ENCODE assay signal across 8 mouse cellular contexts in genomic region chr10:62920766-62921156, GRCm38 (mm10). TPM values are rescaled to one million over a fixed set of nuclear protein-coding genes. Genes with fewer than 3 reads are reported as not detected.
DNase-seq lines count a peak whose midpoint lies in the region; ATAC-seq and TF ChIP-seq lines count a peak whose summit lies in the region.

No protein-coding gene starts in this region.

- no peaks in the 10 kb centered on the region for H3K27me3 ChIP-seq in lung, embryonic 15.5 days
- no peaks in the 10 kb centered on the region for H3K27me3 ChIP-seq in limb, embryonic 10.5 days (ENCODE audit: low read depth, poor library complexity, severe bottlenecking)

- no peak for DNase-seq in lung, postnatal 36 days
- DNase-seq in limb, embryonic 10.5 days (ENCODE audit: low spot score) = no peak
- no peak for DNase-seq in B cell, adult 2 months
- no peak for DNase-seq in left cerebral cortex, postnatal 4 days
- DNase-seq in spleen, postnatal 10 days (ENCODE audit: low spot score in 2 of 2) = no peak

- under 1% methylated on average over 27 of the region's 29 CpGs for WGBS in lung, embryonic 15.5 days
- under 1% methylated on average over 29 of the region's 29 CpGs for WGBS in limb, embryonic 10.5 days
- under 1% methylated on average over 29 of the region's 29 CpGs for WGBS in olfactory bulb, adult 2 months

- peaks cover 14% of the 10 kb centered on the region for H3K4me1 ChIP-seq in lung, embryonic 15.5 days
- no peaks in the 10 kb centered on the region for H3K4me1 ChIP-seq in embryonic fibroblast, embryonic 13.5 days (ENCODE audit: control insufficient read depth, insufficient read depth, low read length)
- H3K4me1 ChIP-seq in limb, embryonic 10.5 days = peaks cover 16% of the 10 kb centered on the region
- H3K4me1 ChIP-seq in olfactory bulb, adult 2 months (ENCODE audit: control insufficient read depth, insufficient read depth, low read length) = peaks cover 8% of the 10 kb centered on the region; the same call in 1 of the 2 replicates

- H3K9ac ChIP-seq in lung, embryonic 15.5 days = peak overlapping the region; percentile 89

- peak; percentile 57; the same call in 1 of the 2 replicates for ATAC-seq in lung, embryonic 15.5 days (ENCODE audit: borderline replicate concordance, extremely low read depth, low FRiP score, low TSS enrichment)

- no peaks in the 10 kb centered on the region for H3K36me3 ChIP-seq in lung, embryonic 15.5 days
- no peaks in the 10 kb centered on the region for H3K36me3 ChIP-seq in limb, embryonic 10.5 days

- peak overlapping the region; percentile 84 for H3K4me2 ChIP-seq in lung, embryonic 15.5 days

- no peak for TF ChIP-seq CTCF in embryonic fibroblast, embryonic 13.5 days (IDR thresholded peaks at IDR 0.05; ENCODE audit: borderline replicate concordance, insufficient read depth, low read length)
- TF ChIP-seq CTCF in olfactory bulb, adult 2 months (IDR thresholded peaks at IDR 0.05; ENCODE audit: insufficient read depth, low read depth, low read length) = no peak

- peak overlapping the region; percentile 84 for H3K27ac ChIP-seq in lung, embryonic 15.5 days
- no peak overlapping the region for H3K27ac ChIP-seq in embryonic fibroblast, embryonic 13.5 days (ENCODE audit: insufficient read depth, low read length)
- H3K27ac ChIP-seq in limb, embryonic 10.5 days = peak overlapping the region; percentile 88
- H3K27ac ChIP-seq in olfactory bulb, adult 2 months (ENCODE audit: insufficient read depth, low read depth, low read length) = peak overlapping the region; percentile 62; the same call in 1 of the 2 replicates

- no peak for TF ChIP-seq POLR2A in embryonic fibroblast, embryonic 13.5 days (IDR thresholded peaks at IDR 0.05; ENCODE audit: low read depth, low read length)
- no peak for TF ChIP-seq POLR2A in olfactory bulb, adult 2 months (IDR thresholded peaks at IDR 0.05; ENCODE audit: insufficient read depth, low read depth, low read length)

- no peaks in the 10 kb centered on the region for H3K9me3 ChIP-seq in lung, embryonic 15.5 days
- H3K9me3 ChIP-seq in limb, embryonic 10.5 days (replicated peaks) = no peaks in the 10 kb centered on the region

- H3K4me3 ChIP-seq in lung, embryonic 15.5 days = peak overlapping the region; percentile 94
- H3K4me3 ChIP-seq in embryonic fibroblast, embryonic 13.5 days (ENCODE audit: insufficient read depth, low read length) = peak overlapping the region; percentile 75
- peak overlapping the region; percentile 91 for H3K4me3 ChIP-seq in limb, embryonic 10.5 days
- peak overlapping the region; percentile 97 for H3K4me3 ChIP-seq in olfactory bulb, adult 2 months (ENCODE audit: insufficient read depth, low read depth, low read length)

- intact Hi-C loops in left cerebral cortex, postnatal 4 days (cut with DNase I) = no loop called here

RNA-seq across cellular contexts. Expression of gene Slc25a16, which starts 0.3 kb away (rescaled TPM):
- 14.8 and 15.7 TPM in 2 replicates for polyA plus RNA-seq in lung, embryonic 15.5 days (2015; fragmentation: Nextera tagmentation; extraction: Ambion mirVana)
- 16.6 and 18.6 TPM in 2 replicates for polyA plus RNA-seq in embryonic fibroblast, embryonic 13.5 days (2011; ENCODE audit: insufficient read length, low read depth, missing spikeins)
- polyA plus RNA-seq in limb, embryonic 10.5 days (2016; fragmentation: Nextera tagmentation; extraction: Ambion mirVana) = 8.8 and 11.3 TPM in 2 replicates
- not detected in 2 replicates for polyA plus RNA-seq in olfactory bulb, adult 2 months (2012; ENCODE audit: insufficient read depth, insufficient read length, low replicate concordance, missing spikeins)
- total RNA-seq in left cerebral cortex, postnatal 4 days (2021) = 10 to 100 TPM; 22.1 to 22.6 TPM

RNA-seq across cellular contexts. Expression of gene Tet1, which starts 12.0 kb away (rescaled TPM):
- polyA plus RNA-seq in lung, embryonic 15.5 days (2015; fragmentation: Nextera tagmentation; extraction: Ambion mirVana) = 27.7 and 28.5 TPM in 2 replicates
- polyA plus RNA-seq in embryonic fibroblast, embryonic 13.5 days (2011; ENCODE audit: insufficient read length, low read depth, missing spikeins) = 2.4 and 8.8 TPM in 2 replicates
- polyA plus RNA-seq in limb, embryonic 10.5 days (2016; fragmentation: Nextera tagmentation; extraction: Ambion mirVana) = 26.5 and 30.6 TPM in 2 replicates
- not detected in 2 replicates for polyA plus RNA-seq in olfactory bulb, adult 2 months (2012; ENCODE audit: insufficient read depth, insufficient read length, low replicate concordance, missing spikeins)
- 10 to 100 TPM; 52.4 to 53.9 TPM for total RNA-seq in left cerebral cortex, postnatal 4 days (2021)

RNA-seq across cellular contexts. Expression of gene Dna2, which starts 26.1 kb away (rescaled TPM):
- 17.4 and 17.9 TPM in 2 replicates for polyA plus RNA-seq in lung, embryonic 15.5 days (2015; fragmentation: Nextera tagmentation; extraction: Ambion mirVana)
- polyA plus RNA-seq in embryonic fibroblast, embryonic 13.5 days (2011; ENCODE audit: insufficient read length, low read depth, missing spikeins) = 4.7 and 5.1 TPM in 2 replicates
- 38.9 and 40.7 TPM in 2 replicates for polyA plus RNA-seq in limb, embryonic 10.5 days (2016; fragmentation: Nextera tagmentation; extraction: Ambion mirVana)
- polyA plus RNA-seq in olfactory bulb, adult 2 months (2012; ENCODE audit: insufficient read depth, insufficient read length, low replicate concordance, missing spikeins) = not detected in 2 replicates
- total RNA-seq in left cerebral cortex, postnatal 4 days (2021) = 1 to 10 TPM; 3.3 to 4.0 TPM

RNA-seq across cellular contexts. Expression of gene Rufy2, which starts 59.3 kb away (rescaled TPM):
- 19.1 and 21.9 TPM in 2 replicates for polyA plus RNA-seq in lung, embryonic 15.5 days (2015; fragmentation: Nextera tagmentation; extraction: Ambion mirVana)
- polyA plus RNA-seq in embryonic fibroblast, embryonic 13.5 days (2011; ENCODE audit: insufficient read length, low read depth, missing spikeins) = 22.0 and 22.4 TPM in 2 replicates
- 20.5 and 23.9 TPM in 2 replicates for polyA plus RNA-seq in limb, embryonic 10.5 days (2016; fragmentation: Nextera tagmentation; extraction: Ambion mirVana)
- polyA plus RNA-seq in olfactory bulb, adult 2 months (2012; ENCODE audit: insufficient read depth, insufficient read length, low replicate concordance, missing spikeins) = not detected in 2 replicates
- 10 to 100 TPM; 87.8 to 96.1 TPM for total RNA-seq in left cerebral cortex, postnatal 4 days (2021)
